Mouse (Mus musculus) intestine, postnatal 0 days (tissue): ENCODE data around the gene Gm38100. TPM values are rescaled to one million over a fixed set of nuclear protein-coding genes. Genes with fewer than 3 reads are reported as not detected.

Experiments used
- ATAC-seq: fragments of 200-750 bp; cut with Nextera tagmentation; 2 replicates; pipeline ENCODE4 v1.8.0; 2017; ENCODE audit warnings: mild to moderate bottlenecking, moderate TSS enrichment, moderate library complexity
- H3K27ac ChIP-seq: fragments of 300-500 bp; sonication (generic); 2 replicates; pipeline ENCODE4 v1.5.1; 2014; ENCODE audit warnings: mild to moderate bottlenecking, low read depth, low read length, moderate library complexity
- H3K27me3 ChIP-seq: fragments of 300-500 bp; sonication (generic); replicated peaks from 2 replicates; pipeline ENCODE4 v1.6.1; 2014; ENCODE audit warnings: low read length, mixed read lengths; ENCODE audit not compliant: control insufficient read depth, insufficient read depth
- H3K36me3 ChIP-seq: fragments of 300-500 bp; sonication (generic); 2 replicates; pipeline ENCODE4 v1.6.1; 2014; ENCODE audit warnings: mild to moderate bottlenecking, moderate library complexity; ENCODE audit not compliant: control insufficient read depth, insufficient read depth
- H3K4me1 ChIP-seq: fragments of 300-500 bp; sonication (generic); replicated peaks from 2 replicates; pipeline ENCODE4 v1.6.1; 2014; ENCODE audit warnings: antibody characterized with exemption, low read length, mixed read lengths; ENCODE audit not compliant: control insufficient read depth, insufficient read depth
- H3K4me2 ChIP-seq: fragments of 300-500 bp; sonication (generic); replicated peaks from 2 replicates; pipeline ENCODE4 v1.6.1; 2014; ENCODE audit warnings: low read depth, mild to moderate bottlenecking, moderate library complexity
- H3K4me3 ChIP-seq: fragments of 300-500 bp; sonication (generic); 2 replicates; pipeline ENCODE4 v1.5.1; 2014; ENCODE audit warnings: low read depth, low read length
- H3K9ac ChIP-seq: fragments of 300-500 bp; sonication (generic); 2 replicates; pipeline ENCODE4 v1.6.1; 2014; ENCODE audit warnings: mild to moderate bottlenecking, low read depth, low read length
- H3K9me3 ChIP-seq: fragments of 300-500 bp; sonication (generic); 2 replicates; pipeline ENCODE4 v1.6.1; 2016; ENCODE audit warnings: mixed run types; ENCODE audit not compliant: control insufficient read depth
- CTCF ChIP-seq: sonication (generic); IDR thresholded peaks from 2 replicates; pipeline ENCODE4 v1.5.1; 2016; ENCODE audit warnings: low read depth, mild to moderate bottlenecking, control low read depth, antibody characterized with exemption, moderate library complexity
- WGBS: fragments of 180-500 bp; shearing (Covaris S2); extraction: QIAGEN DNeasy Blood & Tissue Kit; methylation state at CpG from one replicate; pipeline ENCODE4 v1.1.7; 2014; 5-methylcytosine and 5-hydroxymethylcytosine counted together
- polyA plus RNA-seq: library from polyadenylated mRNA; unstranded; fragments of >200 nt; fragmentation: Nextera tagmentation; extraction: Ambion mirVana; gene quantifications from 2 replicates; pipeline ENCODE4 v1.2.1, GENCODE M21; 2015

Gm38100 gene
- polyA plus RNA-seq, 1 experiment from 2014 or later = not detected

DNA sequence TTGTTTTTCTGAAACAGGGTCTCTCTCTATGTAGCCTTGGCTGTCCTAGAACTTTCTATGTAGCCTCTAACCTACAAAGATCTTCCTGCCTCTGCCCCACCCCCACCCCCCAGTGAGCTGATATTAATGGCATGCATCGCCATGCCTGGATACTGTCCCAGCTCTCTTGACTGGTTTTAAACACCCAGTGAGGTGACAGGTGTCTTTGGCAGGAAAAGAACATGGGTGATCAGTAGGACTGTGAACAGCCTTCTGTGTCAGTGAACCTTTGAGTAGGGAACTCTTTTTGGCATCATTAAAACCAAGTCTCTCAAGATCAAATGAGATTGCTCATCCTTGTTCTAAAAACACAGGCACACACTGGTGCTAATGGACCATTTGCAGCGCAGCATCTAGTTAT lies 41.7 kb downstream of the Gm38100 start:
- H3K4me2 ChIP-seq = no peak overlapping the region
- H3K9me3 ChIP-seq = no peaks in the 10 kb centered on the region
- no peak for TF ChIP-seq CTCF
- no peak overlapping the region for H3K9ac ChIP-seq
- H3K36me3 ChIP-seq = no peaks in the 10 kb centered on the region
- no peaks in the 10 kb centered on the region for H3K4me1 ChIP-seq
- 88% methylated on average over 2 of the region's 2 CpGs for WGBS
- no peak overlapping the region for H3K4me3 ChIP-seq
- no peak for ATAC-seq
- no peaks in the 10 kb centered on the region for H3K27me3 ChIP-seq
- H3K27ac ChIP-seq = no peak overlapping the region

DNA sequence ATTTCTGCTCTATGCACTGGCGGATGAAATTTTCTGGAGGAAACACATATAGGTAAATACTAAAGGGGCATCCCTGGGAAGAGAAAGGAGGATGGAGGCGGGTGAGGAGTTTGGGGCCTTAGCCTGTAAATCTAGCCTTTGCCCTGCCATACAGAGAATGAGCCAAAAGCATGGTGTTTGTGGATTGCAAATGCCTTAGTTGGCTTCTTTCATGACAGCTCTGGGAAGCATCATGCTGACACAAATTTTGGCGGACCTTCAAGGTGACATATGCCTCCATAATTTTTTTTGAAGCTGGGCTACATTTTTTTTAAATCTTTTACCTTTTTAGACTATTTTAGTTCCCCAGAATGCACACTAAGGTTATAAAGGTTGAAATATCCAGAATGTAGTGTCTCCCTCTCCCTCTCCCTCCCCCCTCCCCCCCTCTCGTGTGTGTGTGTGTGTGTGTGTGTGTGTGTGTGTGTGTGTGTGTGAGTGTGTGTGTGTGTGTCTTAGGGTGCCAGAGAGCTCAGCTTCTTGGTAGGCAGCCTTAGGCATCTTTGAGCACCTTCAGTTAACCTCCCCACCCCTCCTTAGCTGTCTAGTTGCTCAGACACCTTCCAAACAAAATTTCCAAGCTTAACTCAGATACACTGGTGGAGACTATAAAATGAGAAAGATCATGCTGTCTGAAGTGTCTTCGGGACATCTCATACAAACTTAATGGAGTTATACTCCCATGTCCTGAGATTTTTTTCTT lies 47.0 kb downstream of the Gm38100 start:
- H3K4me3 ChIP-seq = no peak overlapping the region
- ATAC-seq = no peak
- TF ChIP-seq CTCF = no peak
- H3K9me3 ChIP-seq = no peaks in the 10 kb centered on the region
- H3K4me1 ChIP-seq = no peaks in the 10 kb centered on the region
- H3K4me2 ChIP-seq = no peak overlapping the region
- no peaks in the 10 kb centered on the region for H3K27me3 ChIP-seq
- 78% methylated on average over 5 of the region's 5 CpGs for WGBS
- H3K9ac ChIP-seq = no peak overlapping the region
- no peaks in the 10 kb centered on the region for H3K36me3 ChIP-seq
- no peak overlapping the region for H3K27ac ChIP-seq

DNA sequence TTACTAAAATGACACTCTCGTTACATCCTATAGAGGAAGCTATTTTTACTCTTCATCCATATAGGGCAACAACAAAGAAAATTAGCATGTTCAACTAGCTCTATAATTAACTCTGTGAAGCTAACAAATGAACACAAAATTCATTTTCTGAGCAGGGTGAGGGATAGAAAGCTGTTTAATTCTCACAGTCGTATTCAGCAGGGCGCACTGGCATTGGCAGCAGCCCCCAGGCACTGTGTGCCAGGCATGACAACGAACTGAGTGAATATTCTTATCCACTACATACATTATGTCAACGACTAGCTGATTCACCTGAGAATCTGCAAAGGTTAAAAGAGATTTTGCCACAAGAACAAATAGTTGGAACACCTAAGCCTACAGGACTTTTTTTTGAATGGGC lies 50.6 kb downstream of the Gm38100 start:
- TF ChIP-seq CTCF = no peak
- no peak overlapping the region for H3K4me2 ChIP-seq
- H3K9ac ChIP-seq = no peak overlapping the region
- no peaks in the 10 kb centered on the region for H3K9me3 ChIP-seq
- H3K27me3 ChIP-seq = no peaks in the 10 kb centered on the region
- H3K27ac ChIP-seq = no peak overlapping the region
- no peak for ATAC-seq
- H3K4me1 ChIP-seq = no peaks in the 10 kb centered on the region
- H3K4me3 ChIP-seq = no peak overlapping the region
- H3K36me3 ChIP-seq = no peaks in the 10 kb centered on the region
- WGBS = 84% methylated on average over 5 of the region's 5 CpGs

Other genes with a start within 250 kb of the Gm38100 start
- gene Opn3, start 227.6 kb upstream of the Gm38100 start, polyA plus RNA-seq = 4.1 and 4.5 TPM in 2 replicates
- 1.6 TPM in 2 replicates for gene Chml, start 227.4 kb upstream of the Gm38100 start, polyA plus RNA-seq
- gene Wdr64, start 221.7 kb upstream of the Gm38100 start, polyA plus RNA-seq = not detected in 2 replicates
- gene Exo1, start 39.7 kb upstream of the Gm38100 start, polyA plus RNA-seq = 8.5 and 10.6 TPM in 2 replicates
- gene Rbm8a2, start 58.8 kb downstream of the Gm38100 start, polyA plus RNA-seq = 0.29 and 0.34 TPM in 2 replicates